Mouse (Mus musculus) gastrocnemius, adult 2 months (tissue): ENCODE data around the gene Msgn1. TPM values are rescaled to one million over a fixed set of nuclear protein-coding genes. Genes with fewer than 3 reads are reported as not detected.

Source experiments
- DNase-seq: peaks from one replicate; pipeline ENCODE4 v3.0.0; 2022
- H3K27ac ChIP-seq: fragments of 200-600 bp; 2 replicates; pipeline ENCODE4 v1.8.1; 2022; ENCODE audit warnings: mild to moderate bottlenecking
- H3K4me3 ChIP-seq: fragments of 200-600 bp; 2 replicates; pipeline ENCODE4 v1.8.1; 2022; ENCODE audit warnings: mild to moderate bottlenecking, moderate library complexity
- CTCF ChIP-seq: fragments of 200-600 bp; IDR thresholded peaks from 2 replicates; pipeline ENCODE4 v1.8.1; 2022; ENCODE audit warnings: antibody characterized with exemption, mild to moderate bottlenecking, moderate library complexity
- intact Hi-C: fragments of 180-260 bp; cut with DNase I; formaldehyde crosslinking; loops from one replicate; pipeline ENCODE4 v1.15.1; 2025
- long read RNA-seq, 2 experiments: library from polyadenylated mRNA; stranded (forward); transcript quantifications; one replicate each; pipeline ENCODE4 v2.0.0; 2021
- total RNA-seq, 2 experiments: library from RNA; stranded (reverse); gene quantifications; 2 replicates each; pipeline ENCODE4 v1.2.3; 2021

Msgn1 gene
- not detected for total RNA-seq
- long read RNA-seq, experiment 1: 0 reads
- long read RNA-seq, experiment 2: 0 reads

DNA sequence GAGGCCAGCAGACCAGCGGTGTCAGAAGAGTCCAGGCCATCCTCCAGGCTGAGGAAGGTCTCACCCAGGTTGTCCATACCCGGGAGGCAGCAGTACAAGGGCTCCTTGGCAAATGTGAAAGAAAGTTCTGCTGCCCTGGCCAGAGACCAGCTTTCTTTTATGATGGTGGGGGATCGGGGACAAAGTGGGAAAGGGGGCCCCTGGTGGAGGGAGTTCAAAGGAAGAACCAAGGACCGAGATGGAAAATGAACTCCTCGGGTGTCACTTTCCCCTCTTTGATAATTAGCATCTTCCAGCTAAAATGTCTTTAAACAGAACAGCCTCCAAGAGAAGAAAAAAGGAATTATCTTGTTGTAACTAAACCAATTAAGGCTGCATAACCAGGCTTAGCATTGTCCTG lies at the start of gene Msgn1:
Gene Msgn1, minus strand, starts transcription at position 101 of the 400 bp plus-strand sequence.
- no peak for DNase-seq
- intact Hi-C loops: no loop called here

DNA sequence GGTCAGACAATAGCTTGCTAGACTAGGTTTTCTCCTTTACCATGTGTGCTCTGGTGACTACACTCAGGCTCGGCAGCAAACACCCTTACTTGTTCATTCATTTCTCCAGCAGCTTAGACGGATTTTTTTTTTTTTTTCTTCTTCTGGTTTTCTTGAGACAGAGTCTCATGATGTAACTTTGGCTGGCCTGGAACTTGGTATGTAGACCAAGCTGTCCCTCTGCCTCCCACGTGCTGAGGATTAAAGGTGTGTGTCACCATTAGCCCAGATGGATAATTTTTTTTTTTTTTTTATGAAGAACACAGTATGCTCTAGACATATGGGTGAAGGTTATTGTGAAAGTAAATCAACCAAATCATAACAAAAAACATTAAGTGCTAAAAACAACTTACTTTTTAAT lies 41.5 kb upstream of the Msgn1 start:
- DNase-seq: no peak
- no peak for TF ChIP-seq CTCF
- H3K27ac ChIP-seq: no peak overlapping the region
- intact Hi-C loops: no loop called here
- H3K4me3 ChIP-seq: no peak overlapping the region

More for the DNA sequence above, at the start of gene Msgn1:
- no peak for TF ChIP-seq CTCF
- Histone ChIP-seq H3K27ac (no peak within 1 kb of the TSS), H3K4me3 (no peak within 1 kb of the TSS)

- Histone ChIP-seq H3K27ac (no peak overlapping the region), H3K4me3 (no peak overlapping the region)
- DNase-seq: no peak
- TF ChIP-seq CTCF: no peak
- intact Hi-C loops: no loop called here
These were observed 38.7 kb upstream of the Msgn1 start for GRCm38 (mm10) chr12:11247460-11247859.

- intact Hi-C loops: no loop called here
- Histone ChIP-seq H3K27ac (no peak overlapping the region), H3K4me3 (no peak overlapping the region)
- DNase-seq: no peak
- no peak for TF ChIP-seq CTCF
These were observed 27.2 kb upstream of the Msgn1 start for GRCm38 (mm10) chr12:11235996-11236395.

GRCm38 (mm10) chr12:11230267-11230666 lies 21.5 kb upstream of the Msgn1 start:
- no peak for TF ChIP-seq CTCF
- Histone ChIP-seq H3K27ac (no peak overlapping the region), H3K4me3 (no peak overlapping the region)
- DNase-seq: no peak
- intact Hi-C loops: no loop called here

DNA sequence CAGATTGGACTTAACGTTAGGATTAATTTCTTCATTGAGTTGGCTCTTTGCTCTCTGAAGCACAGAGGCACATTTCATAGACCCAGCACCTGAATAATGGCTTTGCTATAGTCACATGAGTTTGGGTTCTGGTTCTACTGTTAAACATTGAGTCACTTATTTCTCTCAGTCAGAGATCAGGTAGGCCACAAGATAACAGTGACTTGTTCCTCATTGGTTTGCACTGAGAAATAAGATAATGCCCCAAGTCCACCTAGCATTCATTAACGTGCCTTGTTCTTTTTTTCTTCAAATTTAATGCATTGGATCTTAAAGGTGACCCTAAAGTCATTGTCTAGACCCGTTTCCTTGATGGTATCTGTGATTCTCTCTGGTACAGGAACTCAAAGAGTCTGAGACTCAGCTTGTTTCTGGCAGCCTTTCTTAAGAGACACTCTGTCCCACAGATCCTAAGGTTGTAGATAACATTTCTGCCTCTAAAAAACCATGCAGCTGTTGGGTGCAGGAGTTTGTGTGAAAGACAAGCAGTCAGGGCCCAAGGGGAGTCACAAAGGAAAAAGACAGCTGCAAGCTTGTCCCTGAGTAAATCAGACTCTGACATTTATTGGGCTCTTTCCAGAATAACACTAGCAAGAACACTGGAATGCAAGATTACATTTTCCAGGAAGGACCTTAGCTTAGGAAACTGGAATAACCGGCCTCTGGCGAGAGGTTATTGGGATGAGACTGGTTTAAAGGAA lies 17.9 kb upstream of the Msgn1 start:
- peak overlapping the region; percentile 50 for H3K27ac ChIP-seq

DNA sequence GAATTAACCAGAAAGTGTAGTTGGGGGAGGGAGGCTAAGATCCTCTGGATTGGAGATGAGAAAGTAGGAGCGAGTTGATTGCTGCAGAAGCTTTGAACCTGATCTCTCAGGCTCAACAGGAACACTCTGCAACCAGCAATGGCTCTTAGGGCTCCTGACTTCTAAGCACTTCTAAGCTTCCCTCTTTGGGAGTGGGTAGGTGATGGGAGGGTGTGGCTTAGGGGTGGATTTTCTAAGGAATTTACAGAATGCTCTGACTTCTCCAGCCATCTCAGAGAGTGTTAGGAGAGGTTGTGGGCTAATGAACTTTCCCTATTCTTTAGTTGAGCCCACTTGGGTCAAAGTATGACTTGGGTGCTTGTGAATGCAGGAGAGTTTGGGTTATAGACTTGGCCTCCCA lies 17.4 kb upstream of the Msgn1 start:
- Histone ChIP-seq H3K4me3 (no peak overlapping the region), H3K27ac (peak overlapping the region; percentile 50)
- DNase-seq: no peak
- intact Hi-C loops: no loop called here
- no peak for TF ChIP-seq CTCF

More for the DNA sequence above, 17.9 kb upstream of the Msgn1 start:
- TF ChIP-seq CTCF: no peak
- intact Hi-C loops: no loop called here
- DNase-seq: no peak
- no peak overlapping the region for H3K4me3 ChIP-seq

GRCm38 (mm10) chr12:11224722-11225121 lies 15.9 kb upstream of the Msgn1 start:
- Histone ChIP-seq H3K4me3 (no peak overlapping the region), H3K27ac (no peak overlapping the region)
- no peak for TF ChIP-seq CTCF
- DNase-seq: no peak
- intact Hi-C loops: no loop called here

GRCm38 (mm10) chr12:11223090-11223489 lies 14.3 kb upstream of the Msgn1 start:
- no peak for TF ChIP-seq CTCF
- Histone ChIP-seq H3K4me3 (no peak overlapping the region), H3K27ac (no peak overlapping the region)
- no peak for DNase-seq
- intact Hi-C loops: no loop called here

DNA sequence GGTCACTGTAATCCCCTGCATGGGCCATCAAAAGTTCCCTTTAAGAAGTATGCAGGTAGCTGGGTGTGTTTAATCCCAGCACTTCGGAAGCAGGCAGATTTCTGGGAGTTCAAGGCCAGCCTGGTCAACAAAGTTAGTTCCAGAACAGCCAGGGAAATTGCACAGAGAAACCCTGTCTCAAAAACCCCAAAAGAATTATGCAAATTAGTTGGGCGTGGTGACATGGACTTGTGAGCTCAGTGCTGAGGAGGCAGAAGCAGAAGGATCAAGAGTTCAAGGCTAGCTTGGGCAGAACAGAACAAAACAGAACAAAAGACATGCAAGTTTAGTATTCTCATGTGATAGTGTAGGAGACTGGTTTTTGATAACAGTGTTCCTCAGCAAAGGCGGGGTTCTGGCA lies 13.8 kb upstream of the Msgn1 start:
- intact Hi-C loops: no loop called here
- Histone ChIP-seq H3K27ac (peak overlapping the region; percentile 85), H3K4me3 (peak overlapping the region; percentile 66; the same call in 1 of the 2 replicates)
- no peak for TF ChIP-seq CTCF
- DNase-seq: no peak

- peak; percentile 39 for DNase-seq
- peak overlapping the region; percentile 66 for H3K4me3 ChIP-seq
- peak overlapping the region; percentile 85 for H3K27ac ChIP-seq
- intact Hi-C loops: no loop called here
- no peak for TF ChIP-seq CTCF
These were observed 13.0 kb upstream of the Msgn1 start for GRCm38 (mm10) chr12:11221524-11222330.

- no peak for TF ChIP-seq CTCF
- intact Hi-C loops: no loop called here
- Histone ChIP-seq H3K4me3 (no peak overlapping the region), H3K27ac (no peak overlapping the region)
- no peak for DNase-seq
These were observed 9.0 kb upstream of the Msgn1 start for GRCm38 (mm10) chr12:11217726-11218250.

GRCm38 (mm10) chr12:11216454-11216853 lies 7.7 kb upstream of the Msgn1 start:
- intact Hi-C loops: no loop called here
- H3K27ac ChIP-seq: no peak overlapping the region
- DNase-seq: no peak
- no peak overlapping the region for H3K4me3 ChIP-seq
- TF ChIP-seq CTCF: no peak
